Mouse (Mus musculus): ENCODE results near the gene Zfp212.

Zfp212 gene

GRCm38 (mm10) chr6:47920447-47921340, at the start of gene Zfp212:
Zfp212 (plus strand) TSS chr6:47920476.
- peak; percentile 96 for DNase-seq (ENCODE audit: low read depth, low spot score)

- DNase-seq (ENCODE audit: low read depth, low spot score): no peak
These were observed 48.0 kb upstream of the Zfp212 start for GRCm38 (mm10) chr6:47872266-47872665.

GRCm38 (mm10) chr6:47877058-47877457, 43.2 kb upstream of the Zfp212 start, which contains the start of gene Zfp282:
Zfp282 (plus strand) TSS chr6:47877204.
- no peak for DNase-seq (ENCODE audit: low read depth, low spot score)

- peak; percentile 94 for DNase-seq (ENCODE audit: low read depth, low spot score)
These were observed 42.7 kb upstream of the Zfp212 start for GRCm38 (mm10) chr6:47877461-47878132.

- DNase-seq (ENCODE audit: low read depth, low spot score): peak; percentile 59
These were observed 42.2 kb upstream of the Zfp212 start for GRCm38 (mm10) chr6:47878133-47878514.

- peak; percentile 48 for DNase-seq (ENCODE audit: low read depth, low spot score)
These were observed 41.7 kb upstream of the Zfp212 start for GRCm38 (mm10) chr6:47878593-47878992.

GRCm38 (mm10) chr6:47879049-47879716, 41.1 kb upstream of the Zfp212 start:
- DNase-seq (ENCODE audit: low read depth, low spot score): peak; percentile 25

GRCm38 (mm10) chr6:47880166-47880565, 40.1 kb upstream of the Zfp212 start:
- no peak for DNase-seq (ENCODE audit: low read depth, low spot score)

GRCm38 (mm10) chr6:47888812-47889383, 31.4 kb upstream of the Zfp212 start:
- DNase-seq (ENCODE audit: low read depth, low spot score): no peak

- DNase-seq (ENCODE audit: low read depth, low spot score): no peak
These were observed 20.9 kb upstream of the Zfp212 start for GRCm38 (mm10) chr6:47899416-47899815.

- DNase-seq (ENCODE audit: low read depth, low spot score): no peak
These were observed 16.7 kb upstream of the Zfp212 start for GRCm38 (mm10) chr6:47903587-47903986.

- DNase-seq (ENCODE audit: low read depth, low spot score): no peak
These were observed 15.9 kb upstream of the Zfp212 start for GRCm38 (mm10) chr6:47904361-47904760.

GRCm38 (mm10) chr6:47904917-47905695, 15.2 kb upstream of the Zfp212 start:
- no peak for DNase-seq (ENCODE audit: low read depth, low spot score)

GRCm38 (mm10) chr6:47906326-47906725, 13.9 kb upstream of the Zfp212 start:
- no peak for DNase-seq (ENCODE audit: low read depth, low spot score)

GRCm38 (mm10) chr6:47909007-47909406, 11.3 kb upstream of the Zfp212 start:
- DNase-seq (ENCODE audit: low read depth, low spot score): no peak

GRCm38 (mm10) chr6:47911650-47912049, 8.6 kb upstream of the Zfp212 start:
- DNase-seq (ENCODE audit: low read depth, low spot score): no peak

- DNase-seq (ENCODE audit: low read depth, low spot score): no peak
These were observed 7.3 kb upstream of the Zfp212 start for GRCm38 (mm10) chr6:47912991-47913390.

- no peak for DNase-seq (ENCODE audit: low read depth, low spot score)
These were observed 3.2 kb upstream of the Zfp212 start for GRCm38 (mm10) chr6:47917051-47917450.

GRCm38 (mm10) chr6:47918768-47919274, 1.5 kb upstream of the Zfp212 start:
- DNase-seq (ENCODE audit: low read depth, low spot score): no peak

GRCm38 (mm10) chr6:47919646-47920446, 430 bp upstream of the Zfp212 start:
- DNase-seq (ENCODE audit: low read depth, low spot score): peak; percentile 21

All from 3T3-L1 (cell line).